Mouse (Mus musculus): ENCODE data around the gene Mosmo. TPM values are rescaled to one million over a fixed set of nuclear protein-coding genes. Genes with fewer than 3 reads are reported as not detected.

The Mosmo gene
- total RNA-seq (2021) = 10 to 100 TPM; 19.5 to 23.0 TPM
- long read RNA-seq, experiment 1, full-length matches to known transcripts = 5 of 9 reads
- long read RNA-seq, experiment 1, partial matches to known transcripts = 3 of 9 reads
- long read RNA-seq, experiment 1, other reads (novel, unspliced or antisense) = 1 of 9 reads
- long read RNA-seq, experiment 2, full-length matches to known transcripts = 5 of 9 reads
- long read RNA-seq, experiment 2, partial matches to known transcripts = 3 of 9 reads
- long read RNA-seq, experiment 2, other reads (novel, unspliced or antisense) = 1 of 9 reads

DNA sequence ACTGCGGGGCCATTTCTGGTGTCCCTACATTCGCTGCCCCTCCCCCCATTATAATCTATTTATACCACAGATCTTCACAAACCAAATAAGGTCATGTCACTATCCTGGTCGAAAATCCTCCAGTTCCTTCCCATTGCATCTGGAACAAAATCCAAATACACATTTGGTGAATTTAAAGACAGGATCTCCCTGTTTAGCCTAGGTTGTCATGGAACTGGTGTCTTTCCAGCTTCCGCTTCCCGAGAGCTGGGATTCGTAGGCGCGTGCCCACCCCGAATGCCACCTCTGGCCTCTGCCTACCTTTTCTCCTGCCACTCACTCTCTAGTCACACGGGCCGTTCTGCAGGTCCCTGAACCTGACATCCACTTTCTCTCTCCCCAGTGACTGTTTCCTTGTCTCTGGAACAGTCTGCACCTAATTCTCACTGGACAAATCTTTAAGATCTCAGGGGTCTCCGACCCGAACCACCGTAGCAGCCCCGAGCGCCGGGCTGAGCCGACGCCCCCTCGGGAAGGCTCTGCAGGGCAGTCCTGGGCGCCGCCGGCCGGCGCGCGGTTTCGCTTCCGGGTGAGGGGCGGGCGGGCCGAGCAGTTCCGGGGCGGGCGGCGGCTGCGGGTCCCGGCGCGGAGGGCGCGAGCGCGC lies at the start of gene Mosmo:
TSS of gene Mosmo (plus strand) at position 618 of the 643 bp plus-strand sequence.
- intact Hi-C loops (cut with DNase I) = loop anchor here (2.0 to 10.0 kb wide), 2 partner anchors 50 to 238 kb away; partner anchors contain the start of gene Polr3e
- DNase-seq = peak; percentile 87
- H3K27ac ChIP-seq = peak within 1 kb of the TSS; percentile 95
- peak within 1 kb of the TSS; percentile 96 for H3K4me3 ChIP-seq
- TF ChIP-seq CTCF (IDR thresholded peaks at IDR 0.05) = no peak

DNA sequence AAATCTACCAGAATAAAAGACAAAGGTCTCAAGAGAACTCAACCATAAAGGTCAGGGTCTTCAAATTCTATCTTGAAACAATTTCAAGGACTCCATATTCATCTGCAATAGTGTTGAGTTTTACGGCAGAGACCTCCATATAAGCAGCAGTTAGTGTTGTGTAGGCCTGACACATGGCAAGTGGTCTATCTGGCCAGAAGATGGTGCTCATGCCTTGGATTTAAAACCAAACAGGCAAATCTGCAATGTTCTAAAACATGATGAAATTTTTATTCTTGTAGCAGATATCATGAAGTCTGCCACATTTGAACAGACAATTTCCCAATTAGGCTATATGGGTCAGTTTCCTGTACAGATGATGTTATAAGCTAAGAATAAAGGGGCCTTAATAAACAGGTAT lies 44.9 kb upstream of the Mosmo start:
- Histone ChIP-seq H3K27ac (no peak overlapping the region), H3K4me3 (no peak overlapping the region)
- no peak for DNase-seq
- intact Hi-C loops (cut with DNase I) = loop anchor here (5.0 kb wide), 1 partner anchor 840 kb away; the partner anchor contains the start of genes Eri2 and Rexo5
- peak; percentile 45 for TF ChIP-seq CTCF (IDR thresholded peaks at IDR 0.05)

DNA sequence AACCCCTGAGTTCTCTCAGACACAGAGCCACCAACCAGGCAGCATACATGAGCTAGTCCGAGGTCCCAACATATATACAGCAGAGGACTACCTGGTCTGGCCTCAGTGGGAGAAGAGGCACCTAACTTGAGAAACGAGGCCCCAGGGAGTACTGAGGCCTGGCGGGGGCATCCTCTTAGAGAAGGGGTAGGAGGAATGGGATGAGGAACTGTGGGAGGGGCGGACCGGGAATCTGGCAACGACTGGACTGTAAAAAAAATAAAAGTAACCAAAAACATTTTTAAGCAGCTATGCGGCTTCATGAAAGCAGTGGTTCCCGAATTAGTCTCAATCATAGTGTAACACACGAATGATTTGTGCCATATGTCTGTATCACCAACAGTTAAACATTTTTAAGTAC lies 43.1 kb upstream of the Mosmo start:
- DNase-seq = no peak
- intact Hi-C loops (cut with DNase I) = loop anchor here (5.0 kb wide), 1 partner anchor 842 kb away; the partner anchor contains the start of genes Eri2 and Rexo5
- no peak for TF ChIP-seq CTCF (IDR thresholded peaks at IDR 0.05)
- Histone ChIP-seq H3K27ac (peak overlapping the region; percentile 99), H3K4me3 (peak overlapping the region; percentile 90)

DNA sequence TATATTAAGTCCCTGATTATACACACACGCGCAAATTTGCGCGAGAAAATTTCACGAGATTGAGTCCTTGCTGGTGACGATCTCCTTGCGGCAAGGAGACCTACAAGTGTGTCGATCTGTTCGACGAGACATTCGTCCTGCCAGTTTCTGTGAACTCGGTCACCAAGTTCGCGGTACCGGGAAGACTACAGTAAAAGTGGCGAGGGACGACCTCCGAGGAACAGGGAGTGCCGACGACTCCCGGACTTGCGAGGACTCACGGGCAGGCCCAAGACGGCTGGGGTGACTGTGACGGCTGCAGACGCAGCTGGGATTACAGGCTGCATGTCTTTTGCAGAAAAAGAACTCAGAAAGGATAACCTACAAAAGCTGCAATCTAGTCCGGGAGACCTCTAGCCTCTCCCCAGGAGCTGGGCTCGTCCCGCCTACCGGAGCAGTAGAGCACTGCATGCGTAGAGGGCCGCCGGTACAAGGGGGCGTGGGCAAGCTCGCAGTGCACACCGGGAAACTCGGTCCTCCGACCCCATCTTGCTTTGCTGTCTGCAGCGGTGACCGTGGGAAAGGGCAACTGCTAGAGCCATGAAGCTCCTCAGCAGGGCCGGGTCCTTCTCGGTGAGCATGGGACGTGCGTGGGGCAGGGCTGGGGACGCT lies 42.6 kb upstream of the Mosmo start, which contains the start of gene Uqcrc2:
TSS of gene Uqcrc2 (plus strand) at position 466 of the 651 bp plus-strand sequence.
- TF ChIP-seq CTCF (IDR thresholded peaks at IDR 0.05) = peak; percentile 67
- H3K4me3 ChIP-seq = peak within 1 kb of the TSS; percentile 90
- peak within 1 kb of the TSS; percentile 99 for H3K27ac ChIP-seq
- intact Hi-C loops (cut with DNase I) = loop anchor here (5.0 kb wide), 2 partner anchors 282 to 843 kb away; partner anchors contain the start of genes Eri2, Polr3e and Rexo5
- DNase-seq = peak; percentile 91

DNA sequence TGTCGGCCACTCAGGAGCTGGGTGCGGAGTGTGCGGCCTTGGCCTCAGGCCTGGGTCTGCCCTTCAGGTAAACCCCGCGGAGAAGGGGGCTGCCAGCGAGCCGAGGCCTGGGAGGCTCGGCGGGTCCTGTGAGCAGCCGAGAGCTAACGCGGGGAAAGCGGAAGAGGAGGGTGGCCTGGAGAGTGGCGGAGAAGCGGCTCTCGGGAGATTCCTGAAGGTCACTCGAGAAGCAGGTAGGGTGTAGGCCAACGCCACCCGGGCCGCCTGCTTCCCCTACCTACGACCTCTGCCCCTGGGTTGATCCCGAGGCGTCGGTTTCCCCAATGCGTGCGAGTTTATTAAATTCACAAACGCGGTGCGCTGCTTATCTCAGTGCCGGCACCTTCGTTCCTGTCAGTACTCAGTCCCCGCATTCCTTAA lies 42.0 kb upstream of the Mosmo start:
- H3K4me3 ChIP-seq = peak overlapping the region; percentile 90
- DNase-seq = no peak
- intact Hi-C loops (cut with DNase I) = loop anchor here (5.0 kb wide), 1 partner anchor 282 kb away; the partner anchor contains the start of gene Polr3e
- H3K27ac ChIP-seq = peak overlapping the region; percentile 99
- TF ChIP-seq CTCF (IDR thresholded peaks at IDR 0.05) = no peak

DNA sequence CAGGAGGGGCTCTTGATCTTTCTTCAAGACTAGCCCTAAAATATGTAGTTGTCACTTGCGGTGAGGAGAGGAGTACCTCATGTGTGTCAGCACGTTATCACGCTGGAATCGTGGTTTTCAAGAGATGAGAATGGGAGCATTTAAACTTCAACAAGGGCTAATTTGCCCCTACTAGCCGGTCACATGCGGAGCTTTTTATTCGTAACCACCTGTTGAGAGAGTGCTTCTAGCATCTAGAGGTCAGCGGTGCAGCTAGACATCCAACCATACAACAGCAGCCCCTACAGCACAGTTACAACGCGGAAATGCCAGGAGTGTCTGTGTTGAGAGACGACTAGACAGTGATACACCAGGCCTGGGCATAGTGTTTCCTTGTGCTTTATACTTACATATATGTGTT lies 41.6 kb upstream of the Mosmo start:
- peak overlapping the region; percentile 90 for H3K4me3 ChIP-seq
- no peak for DNase-seq
- intact Hi-C loops (cut with DNase I) = loop anchor here (5.0 kb wide), 1 partner anchor 281 kb away; the partner anchor contains the start of gene Polr3e
- TF ChIP-seq CTCF (IDR thresholded peaks at IDR 0.05) = no peak
- peak overlapping the region; percentile 99 for H3K27ac ChIP-seq

DNA sequence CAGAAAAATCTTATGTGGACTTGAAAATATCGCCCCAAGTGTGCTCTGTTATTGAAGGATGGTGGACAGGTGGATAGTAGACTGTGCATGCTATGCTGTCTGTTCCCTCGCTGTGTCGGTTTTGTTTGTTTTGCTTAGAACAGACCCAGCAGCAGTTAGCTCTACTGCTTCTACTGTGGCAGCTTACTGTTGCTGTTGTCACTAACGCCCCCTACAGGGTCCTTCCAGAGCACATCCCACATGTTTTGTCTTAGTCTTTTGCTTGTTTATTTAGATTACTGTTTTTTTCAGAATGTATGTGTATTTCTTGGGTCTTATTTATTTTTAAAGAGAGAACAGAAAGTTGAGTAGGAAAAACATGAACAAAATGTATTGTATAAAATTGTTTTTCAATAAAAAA lies 34.2 kb upstream of the Mosmo start:
- TF ChIP-seq CTCF (IDR thresholded peaks at IDR 0.05) = peak; percentile 31
- Histone ChIP-seq H3K27ac (no peak overlapping the region), H3K4me3 (no peak overlapping the region)
- no peak for DNase-seq
- intact Hi-C loops (cut with DNase I) = no loop called here

DNA sequence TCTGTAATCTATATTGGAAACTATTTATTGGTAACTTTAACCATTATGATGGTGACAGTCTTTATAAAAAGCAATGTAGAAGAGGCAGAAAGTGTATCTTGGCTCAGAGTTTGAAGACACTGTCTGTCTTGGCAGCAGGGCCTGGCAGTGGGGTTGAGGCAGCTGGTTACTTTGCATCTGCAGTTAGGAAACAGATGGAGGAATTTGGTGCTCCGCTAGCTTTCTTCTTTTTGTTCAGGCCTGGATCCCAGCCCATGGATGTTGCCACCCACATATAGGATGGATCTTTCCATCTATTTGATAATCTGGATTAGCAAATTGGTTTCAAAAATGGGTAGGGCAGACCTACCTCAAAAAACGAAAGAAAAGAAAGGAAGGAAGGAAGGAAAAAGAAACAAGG lies 29.6 kb upstream of the Mosmo start:
- DNase-seq = no peak
- TF ChIP-seq CTCF (IDR thresholded peaks at IDR 0.05) = no peak
- intact Hi-C loops (cut with DNase I) = no loop called here
- Histone ChIP-seq H3K4me3 (no peak overlapping the region), H3K27ac (no peak overlapping the region)

DNA sequence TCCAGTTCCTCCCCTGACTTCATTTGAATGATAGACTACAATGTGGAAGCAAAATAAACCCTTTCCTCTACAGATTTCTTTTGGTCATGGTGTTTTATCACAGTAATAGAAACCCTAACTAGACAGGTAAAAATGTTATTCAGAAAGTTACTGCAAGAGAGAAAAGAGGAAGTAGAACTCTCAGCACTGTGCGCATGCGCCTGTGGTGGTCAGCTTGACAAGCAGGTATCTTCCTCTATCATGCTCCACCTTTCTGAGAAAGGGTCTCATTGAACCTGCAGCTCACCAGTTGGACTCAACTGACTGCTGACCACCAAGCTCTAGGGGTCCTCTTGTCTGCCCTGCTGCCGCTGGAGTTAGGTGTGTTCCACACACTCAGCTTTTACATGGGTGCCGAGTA lies 15.3 kb upstream of the Mosmo start:
- no peak overlapping the region for H3K4me3 ChIP-seq
- TF ChIP-seq CTCF (IDR thresholded peaks at IDR 0.05) = no peak
- intact Hi-C loops (cut with DNase I) = no loop called here
- no peak overlapping the region for H3K27ac ChIP-seq
- DNase-seq = no peak

DNA sequence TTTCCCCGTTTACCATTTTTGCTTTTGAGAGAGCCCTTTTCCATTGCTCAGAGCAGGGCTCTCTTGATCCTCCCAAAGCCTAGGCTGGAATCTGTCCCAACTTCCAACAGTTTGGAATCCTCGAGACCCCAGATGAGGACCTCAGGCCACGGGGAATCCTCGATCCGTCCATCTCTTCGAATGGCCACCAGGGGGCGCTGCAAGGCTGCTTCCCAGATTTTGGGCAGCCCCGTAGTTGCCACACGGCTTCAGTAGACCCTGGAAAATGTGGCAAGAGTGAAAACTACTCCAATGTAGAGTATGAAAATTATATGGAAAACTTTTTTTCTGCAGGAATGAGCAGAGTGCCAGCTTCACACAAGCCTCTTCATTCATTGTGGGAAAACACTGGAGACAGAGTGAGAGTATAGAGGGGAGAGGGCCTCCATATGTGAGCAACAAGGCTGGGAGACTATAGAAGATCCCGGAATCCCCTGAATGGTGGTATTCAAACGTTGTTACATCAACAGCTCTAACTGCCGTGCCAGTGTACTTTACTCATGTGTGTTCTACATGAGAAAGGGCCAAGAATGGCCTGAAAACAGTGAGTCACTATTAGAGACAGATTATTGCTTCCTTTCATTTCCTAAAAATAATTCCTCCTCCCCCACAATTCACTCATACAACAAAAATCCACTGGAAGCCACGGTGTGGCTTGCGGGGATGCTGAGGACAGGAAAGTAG lies 7.1 kb upstream of the Mosmo start, which contains the start of gene Pdzd9:
TSS of gene Pdzd9 (minus strand) at position 191 of the 723 bp plus-strand sequence.
- peak; percentile 99 for TF ChIP-seq CTCF (IDR thresholded peaks at IDR 0.05)
- DNase-seq = peak; percentile 79
- Histone ChIP-seq H3K4me3 (peak within 1 kb of the TSS; percentile 49), H3K27ac (peak within 1 kb of the TSS; percentile 43)
- intact Hi-C loops (cut with DNase I) = loop anchor here (1.0 to 10.0 kb wide), 3 partner anchors 84 to 244 kb away; partner anchors contain the start of gene Polr3e

DNA sequence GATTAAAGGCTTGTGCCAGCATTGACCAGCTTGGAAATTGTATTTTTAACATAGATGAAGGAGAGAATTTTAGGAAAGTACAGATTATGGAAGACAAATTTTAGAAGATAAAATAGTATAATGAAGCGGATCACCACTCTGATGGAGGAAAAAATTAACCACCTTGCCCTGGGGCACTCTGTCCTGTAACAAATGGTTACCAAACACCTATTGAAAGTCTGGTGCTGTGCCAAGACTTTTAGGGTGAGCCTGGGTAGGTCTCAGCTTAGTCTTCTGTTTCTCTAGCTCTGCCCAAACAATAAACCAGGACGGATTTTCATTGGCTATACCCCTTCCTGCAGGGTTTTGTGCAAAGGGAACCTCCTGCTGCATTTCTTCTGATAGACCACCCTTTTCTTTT lies 6.1 kb upstream of the Mosmo start:
- H3K4me3 ChIP-seq = no peak overlapping the region
- no peak for DNase-seq
- TF ChIP-seq CTCF (IDR thresholded peaks at IDR 0.05) = no peak
- intact Hi-C loops (cut with DNase I) = loop anchor here (10.0 kb wide), 1 partner anchor 244 kb away; the partner anchor contains the start of gene Polr3e
- H3K27ac ChIP-seq = no peak overlapping the region

Measured in gastrocnemius, adult 2 months (tissue).